Mouse (Mus musculus) bone marrow macrophage, adult 2 months (primary cell): Measurements from ENCODE around the gene Casc4.

Source experiments
- CTCF ChIP-seq: IDR thresholded peaks from 2 replicates; pipeline ENCODE4 v1.5.1; 2012; ENCODE audit warnings: low read depth, mild to moderate bottlenecking, low read length, moderate library complexity
- POLR2A ChIP-seq: IDR thresholded peaks from 2 replicates; pipeline ENCODE4 v1.6.1; 2012; ENCODE audit warnings: mild to moderate bottlenecking, low read depth, low read length, borderline replicate concordance

GRCm38 (mm10) chr2:121866071-121866601 is 634 bp upstream of the Casc4 start:
- TF ChIP-seq POLR2A (no peak), CTCF (no peak)
